Mouse (Mus musculus): ENCODE measurements at regions not wholly inside any gene's neighbourhood (a gene's known extent, or its start where the extent isn't known, plus 50 kb on each side); places are given as distances from the start of the nearest gene placed in this dataset.

DNA sequence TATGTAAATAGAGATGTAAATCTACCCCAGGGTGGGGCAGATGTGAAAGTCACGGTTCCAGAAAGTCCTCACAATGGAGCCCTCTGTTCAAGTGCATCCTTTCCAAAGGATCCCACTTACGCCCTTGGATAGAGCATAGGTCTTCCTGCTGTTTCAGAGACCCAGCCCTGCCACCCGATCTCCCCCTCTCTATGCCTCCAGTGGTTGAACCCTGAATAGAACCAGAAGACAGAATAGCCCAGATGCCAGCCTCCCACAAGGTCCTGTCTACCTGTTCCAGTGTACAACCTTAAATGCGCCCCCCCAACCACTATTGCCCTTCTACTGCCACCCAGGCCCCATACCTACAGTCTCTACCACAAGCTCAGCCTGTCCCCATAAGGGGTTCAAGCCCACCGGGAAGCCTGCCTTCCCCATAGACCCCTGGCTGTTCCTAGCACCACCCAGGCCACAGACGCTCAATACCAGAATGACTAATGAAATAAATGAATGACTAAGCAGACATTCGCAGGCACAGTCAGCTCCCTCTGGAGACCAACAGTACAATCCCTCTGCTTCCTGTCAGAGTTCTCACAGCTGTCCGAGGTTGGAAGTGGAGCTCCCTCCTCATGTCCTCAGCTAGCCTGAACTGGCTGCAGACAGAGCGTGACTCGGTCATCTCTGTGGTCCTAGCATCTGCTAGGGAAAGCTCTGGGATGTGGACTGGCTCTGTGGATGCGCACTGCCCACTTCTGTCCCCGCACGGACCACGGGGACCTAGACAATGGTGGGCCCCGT is 133.4 kb upstream of the 1600014C23Rik start:
- no peak for DNase-seq (ENCODE audit: low read depth, low spot score)

GRCm38 (mm10) chr17:45866346-45866745 is 132.7 kb upstream of the 1600014C23Rik start:
- DNase-seq (ENCODE audit: low read depth, low spot score), result no peak

DNA sequence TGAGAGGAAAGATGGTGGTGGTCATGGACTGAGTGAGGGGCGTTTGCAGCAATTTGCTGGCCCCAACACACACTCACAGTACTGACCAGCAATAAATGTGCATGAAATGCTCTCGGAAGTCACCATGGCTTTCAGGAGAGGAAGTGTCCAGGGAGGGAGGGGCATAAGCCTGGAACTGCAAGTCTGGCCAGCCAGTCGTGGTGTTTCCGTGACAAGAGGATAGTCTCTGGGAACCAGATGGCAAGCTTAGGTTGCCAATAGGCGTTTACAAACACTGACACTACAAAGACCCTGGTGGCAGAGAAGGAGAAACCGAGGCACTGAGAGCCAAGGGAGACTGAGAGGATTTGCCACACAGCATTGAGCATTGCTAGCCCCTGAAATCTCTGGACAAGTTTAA is 132.3 kb upstream of the 1600014C23Rik start:
- DNase-seq (ENCODE audit: low read depth, low spot score), result no peak

- no peak for DNase-seq (ENCODE audit: low read depth, low spot score)
Measured at GRCm38 (mm10) chr17:45863471-45864205, 130.0 kb upstream of the 1600014C23Rik start.

DNA sequence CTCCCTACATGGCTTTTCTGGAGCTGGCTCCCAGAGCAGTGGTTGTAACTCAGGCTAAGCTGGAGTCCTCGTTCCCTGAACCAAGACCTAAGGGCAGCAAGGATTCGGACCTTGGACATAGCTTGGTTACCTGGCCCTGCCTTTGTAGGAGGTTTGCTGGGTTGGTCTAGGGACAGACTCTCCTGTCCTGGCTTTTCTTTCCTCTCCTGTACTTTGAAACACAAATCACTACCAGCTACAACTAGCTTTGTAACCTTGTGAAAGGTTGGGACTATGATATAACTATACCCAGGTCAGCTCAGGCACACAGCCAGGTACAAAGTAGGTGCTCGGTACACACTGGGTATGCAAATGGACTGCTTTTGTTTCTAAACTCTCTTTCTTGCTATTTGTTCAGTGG is 129.4 kb upstream of the 1600014C23Rik start:
- no peak for DNase-seq (ENCODE audit: low read depth, low spot score)

- no peak for DNase-seq (ENCODE audit: low read depth, low spot score)
Measured at GRCm38 (mm10) chr17:45859441-45859840, 125.8 kb upstream of the 1600014C23Rik start.

DNA sequence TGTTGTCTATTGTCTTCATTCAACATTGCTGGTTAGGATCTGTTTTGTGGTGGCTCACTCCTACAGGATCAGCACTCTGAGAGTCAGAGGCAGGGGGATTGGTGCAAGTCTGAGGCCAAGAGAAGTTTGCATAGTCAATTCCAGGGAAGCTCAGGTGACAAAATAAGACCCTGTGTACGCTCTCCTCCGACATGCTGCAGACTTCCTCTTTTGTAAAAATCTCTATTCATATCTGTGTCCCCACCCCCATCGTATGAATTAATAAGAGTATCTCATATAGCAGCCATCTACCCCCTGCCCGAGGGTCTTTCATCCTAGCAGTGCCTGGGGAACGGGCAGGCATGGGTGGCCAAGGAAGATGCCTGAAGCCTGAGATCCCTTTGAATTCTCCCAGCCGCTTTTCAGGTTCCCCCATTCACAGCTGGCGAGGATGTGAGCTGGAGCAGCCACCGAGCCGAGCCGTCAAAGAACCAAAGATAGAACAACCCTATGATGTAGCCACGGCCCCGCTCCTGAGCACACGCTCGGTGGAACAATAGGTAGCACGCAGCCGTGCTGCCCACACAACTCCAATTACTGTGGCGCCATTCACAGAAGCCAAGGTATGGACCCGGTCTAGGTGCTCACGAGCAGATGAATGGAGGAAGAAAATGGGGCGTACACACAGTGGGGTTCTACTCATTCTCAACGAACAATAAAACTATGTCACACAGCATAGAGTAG is 120.4 kb upstream of the 1600014C23Rik start:
- no peak for DNase-seq (ENCODE audit: low read depth, low spot score)

- no peak for DNase-seq (ENCODE audit: low read depth, low spot score)
Measured at GRCm38 (mm10) chr17:45852402-45852801, 118.8 kb upstream of the 1600014C23Rik start.

DNA sequence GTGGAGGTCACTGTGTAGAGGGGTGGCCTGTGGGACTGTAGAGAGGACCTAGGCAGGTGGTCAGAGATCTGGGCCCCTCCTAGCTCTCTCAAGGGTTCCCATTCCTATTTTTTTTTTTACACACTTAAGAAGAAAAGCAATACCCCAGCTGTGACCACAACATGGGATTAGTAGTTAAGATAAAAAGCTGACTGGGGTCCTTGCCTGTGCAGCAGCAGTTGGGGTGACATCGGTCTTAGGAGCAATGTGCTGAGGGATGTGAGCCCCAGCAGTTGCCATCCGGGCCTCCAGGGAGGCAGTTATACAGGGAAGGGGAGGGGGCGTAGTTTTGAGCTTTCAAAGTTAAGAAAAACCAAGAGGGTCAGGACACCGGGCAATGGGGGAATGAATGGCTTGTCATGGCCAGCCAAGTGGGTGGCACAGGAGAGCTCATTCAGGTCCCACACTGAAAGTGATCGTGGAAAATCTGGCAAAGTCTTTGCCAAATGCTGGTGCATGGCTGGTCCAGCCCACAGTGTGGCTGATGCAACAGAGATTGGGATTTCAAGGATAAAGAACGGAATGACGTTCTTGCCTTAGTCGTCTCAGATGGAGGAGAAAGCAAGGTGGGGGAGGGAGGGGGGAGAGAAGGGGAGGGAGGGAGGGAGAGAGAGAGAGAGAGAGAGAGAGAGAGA is 118.2 kb upstream of the 1600014C23Rik start:
- no peak for DNase-seq (ENCODE audit: low read depth, low spot score)

DNA sequence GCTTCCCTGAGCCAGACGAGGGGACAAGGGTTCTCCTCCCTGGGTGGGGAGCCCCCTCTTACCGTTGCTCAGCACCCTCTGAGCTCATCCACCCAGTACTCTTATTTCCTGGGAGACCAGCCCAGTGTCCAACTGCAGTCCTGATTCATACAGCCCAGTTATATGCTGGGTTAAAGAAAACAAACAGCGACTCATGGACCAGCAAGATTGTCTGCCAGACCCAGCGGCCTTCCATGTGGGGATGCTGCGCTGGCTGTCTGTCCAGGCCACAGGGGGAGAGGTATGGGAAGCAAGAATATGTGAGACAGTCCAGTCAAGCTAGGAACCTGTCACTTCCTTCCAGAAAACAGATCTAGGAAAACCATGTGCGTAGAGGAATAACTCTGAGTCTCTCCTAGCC is 117.3 kb upstream of the 1600014C23Rik start:
- DNase-seq (ENCODE audit: low read depth, low spot score), result no peak

DNA sequence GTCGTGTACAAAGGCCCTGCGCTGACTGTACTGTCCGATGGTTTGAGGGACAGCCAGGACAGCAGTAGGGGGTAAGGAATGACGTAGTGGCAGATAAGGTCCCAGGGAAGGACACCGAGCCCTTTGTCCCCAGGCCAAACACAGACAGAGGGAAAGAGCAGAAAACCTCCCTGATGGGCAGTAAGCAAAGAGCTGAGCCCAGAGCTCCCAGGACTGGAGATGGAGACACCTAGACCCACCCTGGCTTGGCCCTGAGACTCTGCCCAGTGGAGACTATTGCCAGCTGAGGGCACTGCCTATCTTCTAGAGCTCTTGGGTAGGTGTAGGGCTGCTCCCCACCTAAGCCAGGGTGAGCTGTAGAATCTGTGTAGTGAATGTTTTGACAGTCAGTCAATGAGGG is 116.5 kb upstream of the 1600014C23Rik start:
- DNase-seq (ENCODE audit: low read depth, low spot score), result no peak

DNA sequence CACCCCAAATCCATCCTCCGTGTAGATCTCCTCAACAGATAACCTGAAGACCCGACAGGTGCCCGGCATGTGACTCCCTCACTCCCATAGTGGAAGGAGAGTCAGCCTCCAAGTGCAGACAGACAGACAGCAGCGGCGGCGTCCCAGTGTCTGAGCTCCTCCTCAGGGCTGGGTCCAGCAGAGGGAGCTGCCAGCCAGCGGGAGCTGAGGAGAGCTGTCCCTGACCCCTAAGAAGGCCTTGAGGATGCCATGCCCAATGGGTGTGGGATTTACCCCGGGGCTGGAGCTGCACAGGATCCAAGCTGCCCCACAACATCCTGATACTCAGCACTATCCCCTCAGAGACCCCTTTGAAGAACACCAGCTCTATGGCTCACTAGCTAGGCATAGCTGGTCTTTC is 115.0 kb upstream of the 1600014C23Rik start:
- DNase-seq (ENCODE audit: low read depth, low spot score), result no peak

DNA sequence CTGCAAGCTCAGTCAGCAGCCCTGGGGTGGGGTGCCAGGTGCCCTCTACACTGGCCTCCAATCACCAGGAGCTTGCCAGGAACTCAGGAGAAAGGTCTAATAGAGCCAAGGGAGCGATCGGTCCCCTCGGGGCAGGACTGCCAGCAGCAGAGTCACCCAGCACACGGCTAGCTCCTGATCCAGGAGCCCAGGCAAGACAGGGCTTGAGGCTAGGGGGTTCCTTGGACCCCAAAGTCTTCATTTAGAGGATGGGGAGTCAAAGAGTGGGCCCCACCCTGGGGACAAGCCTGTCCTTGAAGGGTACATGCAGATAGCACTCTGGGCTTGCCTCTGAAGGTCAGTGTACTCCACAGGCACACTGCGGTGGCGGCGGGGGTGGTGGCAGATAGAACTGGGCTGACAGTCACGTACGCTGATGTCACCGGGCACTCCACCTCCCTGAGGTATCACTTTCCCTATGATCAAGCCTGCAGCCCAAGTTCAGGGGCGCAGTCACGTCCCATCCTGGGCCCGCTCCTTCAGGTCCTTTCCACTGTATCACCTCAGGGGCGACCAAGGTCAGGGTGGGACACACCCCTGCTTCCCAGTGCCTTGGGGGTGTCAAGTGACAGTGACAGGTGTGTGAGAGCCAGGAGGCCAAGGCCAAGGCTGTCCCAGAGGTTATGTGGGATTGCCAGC is 114.2 kb upstream of the 1600014C23Rik start:
- DNase-seq (ENCODE audit: low read depth, low spot score), result no peak

DNA sequence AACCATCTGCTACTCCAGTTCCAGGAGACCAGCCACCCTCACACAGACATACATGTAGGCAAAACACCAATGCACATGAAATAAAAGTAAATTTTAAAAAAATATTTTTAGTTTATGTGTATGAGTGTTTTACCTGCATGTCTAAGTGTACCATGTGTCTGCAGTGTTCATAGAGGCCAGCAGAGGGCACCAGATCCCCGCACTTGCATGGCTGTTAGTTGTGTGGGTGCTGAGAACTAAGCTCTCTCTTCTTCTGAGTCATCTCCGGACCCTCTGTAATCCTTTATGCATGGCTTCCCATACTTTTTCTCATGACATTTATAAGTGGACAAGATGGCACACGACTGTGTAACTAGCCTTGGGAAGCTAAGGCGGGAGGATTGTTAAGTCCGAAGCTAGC is 112.2 kb upstream of the 1600014C23Rik start:
- DNase-seq (ENCODE audit: low read depth, low spot score), result no peak

DNA sequence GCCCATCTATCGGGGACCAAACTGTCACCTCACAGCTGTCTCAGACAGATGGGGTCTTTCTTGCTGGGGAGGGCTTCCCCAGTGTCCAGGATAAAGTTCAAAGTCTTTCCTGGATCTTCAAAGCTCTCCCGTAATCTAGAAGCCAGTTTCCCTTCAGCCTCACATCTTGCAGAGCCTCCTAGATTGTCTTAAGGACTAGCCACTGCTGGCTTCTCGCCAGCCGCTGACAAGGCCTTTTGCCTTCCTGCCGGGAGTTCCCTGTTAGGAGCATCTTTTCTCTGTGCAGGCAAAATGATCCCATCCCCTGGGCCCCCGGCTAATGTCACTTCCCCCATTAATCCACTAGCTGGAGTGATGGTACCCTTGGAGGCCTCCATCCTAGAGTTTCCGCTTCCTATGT is 103.1 kb upstream of the 1600014C23Rik start:
- no peak for DNase-seq (ENCODE audit: low read depth, low spot score)

DNA sequence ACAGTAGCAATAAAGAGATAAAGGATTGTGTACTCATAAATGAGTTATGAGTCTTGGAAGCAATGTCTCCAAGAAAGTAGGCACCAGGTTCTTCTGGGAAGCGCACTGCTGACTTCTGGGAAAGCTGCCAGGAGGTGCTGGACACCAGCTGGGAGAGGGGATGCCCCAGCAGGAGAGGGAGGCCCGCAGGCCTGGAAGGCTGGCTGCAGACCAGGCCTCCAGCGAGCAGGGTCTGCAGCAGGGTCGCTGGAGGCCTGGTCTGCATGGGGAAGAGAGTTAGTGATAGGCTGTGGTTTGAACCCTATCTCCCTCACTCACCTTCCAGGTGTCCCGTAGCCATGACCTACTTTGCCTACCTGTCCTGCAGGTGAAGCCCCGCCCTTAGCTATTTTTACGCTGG is 102.6 kb upstream of the 1600014C23Rik start:
- DNase-seq (ENCODE audit: low read depth, low spot score), result no peak

DNA sequence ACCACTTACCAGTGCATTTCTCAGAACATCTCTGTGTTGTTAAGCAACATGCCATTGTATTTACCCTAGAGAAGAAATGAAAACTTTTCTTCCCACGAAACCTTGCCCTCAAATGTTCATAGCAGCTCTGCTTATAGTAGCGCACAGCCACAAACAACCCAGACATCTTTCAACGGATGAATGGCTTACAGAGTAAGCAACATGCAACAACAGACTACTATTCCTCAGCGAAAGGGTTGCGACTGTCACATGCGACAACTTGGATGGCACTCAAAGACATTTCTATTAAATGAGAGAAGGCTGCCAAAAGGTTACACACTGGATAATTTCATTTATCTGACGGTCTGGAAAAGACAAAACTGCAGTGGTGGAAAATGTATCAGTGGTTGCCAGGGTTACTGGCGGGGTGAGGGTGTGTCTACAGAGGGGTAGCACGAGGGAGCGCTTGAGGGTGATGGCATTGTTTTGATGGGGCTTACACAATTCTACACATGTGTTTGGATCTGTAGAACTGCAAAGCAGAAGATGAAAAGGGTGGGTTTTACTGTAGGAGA is 101.0 kb upstream of the 1600014C23Rik start:
- DNase-seq (ENCODE audit: low read depth, low spot score), result no peak

- no peak for DNase-seq (ENCODE audit: low read depth, low spot score)
Measured at GRCm38 (mm10) chr17:45830324-45830723, 96.7 kb upstream of the 1600014C23Rik start.

DNA sequence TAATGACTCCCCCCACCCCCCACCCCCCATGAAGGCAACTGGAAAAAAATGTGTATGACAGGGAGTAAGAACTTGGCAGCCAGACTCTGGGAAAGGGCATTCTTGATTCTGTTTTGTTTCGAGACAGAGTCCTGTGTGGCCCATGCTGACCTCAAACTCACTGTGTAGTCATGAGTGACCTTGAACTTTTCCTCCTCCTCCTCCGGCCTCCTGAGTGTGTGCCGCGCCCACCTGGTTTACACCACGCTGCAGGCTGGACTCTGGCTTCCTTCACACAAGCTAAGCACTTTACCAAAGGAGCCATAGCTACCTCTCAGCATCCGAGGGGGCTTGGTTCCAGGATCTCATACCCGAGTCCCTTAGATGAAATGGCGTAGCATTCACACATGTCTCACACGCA is 95.9 kb upstream of the 1600014C23Rik start:
- DNase-seq (ENCODE audit: low read depth, low spot score), result no peak

- DNase-seq (ENCODE audit: low read depth, low spot score), result no peak
Measured at GRCm38 (mm10) chr17:45828843-45829242, 95.2 kb upstream of the 1600014C23Rik start.

DNA sequence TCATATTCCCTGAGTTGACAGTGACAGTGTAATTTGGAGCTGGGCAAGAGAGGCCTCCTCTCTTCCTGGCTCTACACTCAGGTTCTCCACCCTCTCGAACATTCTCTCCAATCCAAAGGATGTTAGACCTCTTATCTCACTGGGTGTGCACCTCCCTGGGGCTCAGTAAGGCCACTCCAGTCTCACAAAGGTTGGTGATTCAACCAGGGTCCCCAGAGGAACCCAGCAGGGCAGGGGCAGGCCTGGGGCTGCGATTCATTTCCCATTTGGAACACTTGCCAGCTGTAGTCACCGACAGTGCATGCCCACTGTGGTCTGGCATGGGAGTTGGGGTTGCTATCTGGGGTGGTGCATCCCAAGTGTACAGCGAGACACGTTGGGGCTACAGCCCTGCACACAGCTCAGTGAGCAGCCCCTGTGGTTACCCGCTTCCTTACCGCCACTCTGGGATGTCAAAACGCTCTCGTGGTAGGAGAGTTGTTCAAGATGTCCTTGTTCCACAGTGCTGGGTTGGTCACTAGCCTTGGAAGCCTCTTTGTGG is 94.7 kb upstream of the 1600014C23Rik start:
- DNase-seq (ENCODE audit: low read depth, low spot score), result no peak

Data from WW6 (cell line).